Mouse (Mus musculus): ENCODE results near the gene Olfml3. TPM values are rescaled to one million over a fixed set of nuclear protein-coding genes. Genes with fewer than 3 reads are reported as not detected.

The Olfml3 gene
- polyA plus RNA-seq, 1 experiment from 2014 or later: 7.3 TPM

GRCm38 (mm10) chr3:103735776-103736600 lies 1.8 kb downstream of the Olfml3 start:
- H3K27ac ChIP-seq: peak overlapping the region; percentile 82; the same call in 1 of the 2 replicates
- no peaks in the 10 kb centered on the region for H3K27me3 ChIP-seq
- no peak overlapping the region for H3K4me3 ChIP-seq
- ATAC-seq (ENCODE audit: low FRiP score): no peak
- WGBS: 63% methylated on average over 28 of the region's 28 CpGs
- H3K4me1 ChIP-seq (replicated peaks): peaks cover 62% of the 10 kb centered on the region
- H3K9ac ChIP-seq: peak overlapping the region; percentile 19; the same call in 1 of the 2 replicates
- 0 out of 2 replicates have a peak overlapping the region, but pooled peaks have one; percentile 52 for H3K4me2 ChIP-seq
- no peaks in the 10 kb centered on the region for H3K9me3 ChIP-seq
- no peaks in the 10 kb centered on the region for H3K36me3 ChIP-seq

GRCm38 (mm10) chr3:103734696-103735519 lies 2.9 kb downstream of the Olfml3 start:
- H3K27ac ChIP-seq: peak overlapping the region; percentile 63
- no peaks in the 10 kb centered on the region for H3K27me3 ChIP-seq
- peak overlapping the region; percentile 66 for H3K9ac ChIP-seq
- peaks cover 56% of the 10 kb centered on the region for H3K4me1 ChIP-seq (replicated peaks)
- 10% methylated on average over 11 of the region's 11 CpGs for WGBS
- H3K36me3 ChIP-seq: no peaks in the 10 kb centered on the region
- no peaks in the 10 kb centered on the region for H3K9me3 ChIP-seq
- H3K4me3 ChIP-seq: no peak overlapping the region
- no peak for ATAC-seq (ENCODE audit: low FRiP score)
- peak overlapping the region; percentile 46 for H3K4me2 ChIP-seq

GRCm38 (mm10) chr3:103733799-103734695 lies 3.8 kb downstream of the Olfml3 start:
- Histone ChIP-seq H3K27me3 (no peaks in the 10 kb centered on the region), H3K4me2 (peak overlapping the region; percentile 46), H3K4me1 (replicated peaks) (peaks cover 56% of the 10 kb centered on the region), H3K9ac (peak overlapping the region; percentile 66), H3K9me3 (no peaks in the 10 kb centered on the region), H3K36me3 (no peaks in the 10 kb centered on the region), H3K4me3 (peak overlapping the region; percentile 16), H3K27ac (peak overlapping the region; percentile 63)
- 5% methylated on average over 19 of the region's 19 CpGs for WGBS
- peak; percentile 84 for ATAC-seq (ENCODE audit: low FRiP score)

GRCm38 (mm10) chr3:103733176-103733575 lies 4.6 kb downstream of the Olfml3 start:
- 18% methylated on average over 2 of the region's 2 CpGs for WGBS
- no peaks in the 10 kb centered on the region for H3K27me3 ChIP-seq
- no peak overlapping the region for H3K4me3 ChIP-seq
- no peaks in the 10 kb centered on the region for H3K36me3 ChIP-seq
- peaks cover 56% of the 10 kb centered on the region for H3K4me1 ChIP-seq (replicated peaks)
- no peak overlapping the region for H3K9ac ChIP-seq
- no peak overlapping the region for H3K27ac ChIP-seq
- no peak overlapping the region for H3K4me2 ChIP-seq
- ATAC-seq (ENCODE audit: low FRiP score): no peak
- no peaks in the 10 kb centered on the region for H3K9me3 ChIP-seq

GRCm38 (mm10) chr3:103732116-103732515 lies 5.7 kb downstream of the Olfml3 start:
- no peaks in the 10 kb centered on the region for H3K9me3 ChIP-seq
- peaks cover 45% of the 10 kb centered on the region for H3K4me1 ChIP-seq (replicated peaks)
- H3K27ac ChIP-seq: no peak overlapping the region
- 85% methylated on average over 3 of the region's 3 CpGs for WGBS
- no peak for ATAC-seq (ENCODE audit: low FRiP score)
- H3K27me3 ChIP-seq: no peaks in the 10 kb centered on the region
- no peak overlapping the region for H3K9ac ChIP-seq
- no peak overlapping the region for H3K4me3 ChIP-seq
- H3K4me2 ChIP-seq: no peak overlapping the region
- no peaks in the 10 kb centered on the region for H3K36me3 ChIP-seq

- Histone ChIP-seq H3K27ac (no peak overlapping the region), H3K36me3 (no peaks in the 10 kb centered on the region), H3K9me3 (no peaks in the 10 kb centered on the region), H3K27me3 (no peaks in the 10 kb centered on the region), H3K4me2 (no peak overlapping the region), H3K4me1 (replicated peaks) (peaks cover 28% of the 10 kb centered on the region), H3K9ac (no peak overlapping the region), H3K4me3 (no peak overlapping the region)
- WGBS: 93% methylated on average over 9 of the region's 9 CpGs
- no peak for ATAC-seq (ENCODE audit: low FRiP score)
These were observed 8.0 kb downstream of the Olfml3 start for GRCm38 (mm10) chr3:103729850-103730249.

- Histone ChIP-seq H3K4me2 (no peak overlapping the region), H3K36me3 (no peaks in the 10 kb centered on the region), H3K4me3 (no peak overlapping the region), H3K9ac (no peak overlapping the region), H3K27ac (no peak overlapping the region), H3K4me1 (replicated peaks) (peaks cover 8% of the 10 kb centered on the region), H3K27me3 (no peaks in the 10 kb centered on the region), H3K9me3 (no peaks in the 10 kb centered on the region)
- 40% methylated on average over 2 of the region's 2 CpGs for WGBS
- no peak for ATAC-seq (ENCODE audit: low FRiP score)
These were observed 9.9 kb downstream of the Olfml3 start for GRCm38 (mm10) chr3:103727813-103728326.

- ATAC-seq (ENCODE audit: low FRiP score): no peak
- Histone ChIP-seq H3K27ac (no peak overlapping the region), H3K4me3 (no peak overlapping the region), H3K4me1 (replicated peaks) (peaks cover 6% of the 10 kb centered on the region; the same call in 1 of the 2 replicates), H3K4me2 (no peak overlapping the region), H3K9me3 (no peaks in the 10 kb centered on the region), H3K9ac (no peak overlapping the region), H3K27me3 (no peaks in the 10 kb centered on the region), H3K36me3 (no peaks in the 10 kb centered on the region)
- WGBS: 51% methylated on average over 3 of the region's 3 CpGs
These were observed 11.2 kb downstream of the Olfml3 start for GRCm38 (mm10) chr3:103726642-103727041.

GRCm38 (mm10) chr3:103724137-103724536 lies 13.7 kb downstream of the Olfml3 start:
- Histone ChIP-seq H3K36me3 (no peaks in the 10 kb centered on the region), H3K27ac (no peak overlapping the region), H3K4me3 (no peak overlapping the region), H3K9me3 (no peaks in the 10 kb centered on the region), H3K4me2 (no peak overlapping the region), H3K4me1 (replicated peaks) (peaks cover 10% of the 10 kb centered on the region), H3K27me3 (no peaks in the 10 kb centered on the region), H3K9ac (no peak overlapping the region)
- no peak for ATAC-seq (ENCODE audit: low FRiP score)
- 68% methylated on average over 3 of the region's 3 CpGs for WGBS

GRCm38 (mm10) chr3:103718728-103719127 lies 19.1 kb downstream of the Olfml3 start:
- Histone ChIP-seq H3K27me3 (no peaks in the 10 kb centered on the region), H3K4me3 (no peak overlapping the region), H3K9me3 (no peaks in the 10 kb centered on the region), H3K4me1 (replicated peaks) (peaks cover 30% of the 10 kb centered on the region), H3K9ac (no peak overlapping the region), H3K27ac (no peak overlapping the region), H3K4me2 (no peak overlapping the region), H3K36me3 (no peaks in the 10 kb centered on the region)
- no peak for ATAC-seq (ENCODE audit: low FRiP score)
- WGBS: 90% methylated on average over 4 of the region's 4 CpGs

All from hindbrain, embryonic 13.5 days (tissue).